Mouse (Mus musculus) brain, embryonic 18.5 days (tissue): ENCODE data around the gene Lipt2.

ENCODE experiments used
- DNase-seq: peaks from one replicate; pipeline ENCODE4 v3.0.0-alpha.2; 2012; ENCODE audit warnings: low read depth, low spot score

The Lipt2 gene

DNA sequence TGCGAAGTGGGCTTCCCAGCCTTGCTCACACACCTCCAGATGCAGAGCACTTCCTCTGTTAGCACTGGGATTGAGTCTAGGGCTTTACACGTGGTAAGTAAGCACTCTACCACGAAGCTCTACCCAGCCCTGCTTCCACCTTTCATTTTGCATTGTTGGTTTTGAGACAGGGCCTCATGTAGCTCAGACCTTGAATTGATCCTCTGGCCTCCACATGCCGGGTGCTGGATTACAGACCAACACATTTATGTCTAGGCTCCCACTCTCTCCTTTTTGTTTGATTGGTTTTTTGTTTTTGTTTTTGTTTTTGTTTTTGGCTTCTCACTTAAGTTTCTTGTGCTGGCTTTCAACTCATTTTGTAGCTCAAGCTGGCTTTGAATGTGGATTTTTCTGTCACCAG, 11.7 kb downstream of the Lipt2 start:
- no peak for DNase-seq

DNA sequence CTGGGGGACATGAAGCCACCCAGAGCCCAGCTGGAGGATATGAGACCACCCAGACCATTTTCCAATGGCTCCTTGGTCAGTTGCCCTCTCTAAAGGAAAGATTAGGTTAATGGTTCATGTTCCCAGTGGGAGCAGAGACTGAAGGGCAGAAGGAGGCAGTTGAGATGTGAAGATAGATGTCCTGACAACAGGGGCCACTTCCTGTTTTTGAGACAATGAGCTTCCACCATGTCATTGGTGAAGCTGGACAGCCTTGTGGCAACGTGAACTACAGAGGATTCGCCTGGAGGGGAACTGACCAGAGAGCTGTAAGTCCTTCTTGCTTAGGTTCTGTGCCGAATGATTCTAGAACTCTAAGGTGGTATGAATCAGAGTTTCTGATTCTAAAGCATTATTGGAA, 17.2 kb downstream of the Lipt2 start, which contains the start of gene Kcne3:
Gene Kcne3 (plus strand): TSS at position 234 of the 400 bp plus-strand sequence.
- DNase-seq: no peak

DNA sequence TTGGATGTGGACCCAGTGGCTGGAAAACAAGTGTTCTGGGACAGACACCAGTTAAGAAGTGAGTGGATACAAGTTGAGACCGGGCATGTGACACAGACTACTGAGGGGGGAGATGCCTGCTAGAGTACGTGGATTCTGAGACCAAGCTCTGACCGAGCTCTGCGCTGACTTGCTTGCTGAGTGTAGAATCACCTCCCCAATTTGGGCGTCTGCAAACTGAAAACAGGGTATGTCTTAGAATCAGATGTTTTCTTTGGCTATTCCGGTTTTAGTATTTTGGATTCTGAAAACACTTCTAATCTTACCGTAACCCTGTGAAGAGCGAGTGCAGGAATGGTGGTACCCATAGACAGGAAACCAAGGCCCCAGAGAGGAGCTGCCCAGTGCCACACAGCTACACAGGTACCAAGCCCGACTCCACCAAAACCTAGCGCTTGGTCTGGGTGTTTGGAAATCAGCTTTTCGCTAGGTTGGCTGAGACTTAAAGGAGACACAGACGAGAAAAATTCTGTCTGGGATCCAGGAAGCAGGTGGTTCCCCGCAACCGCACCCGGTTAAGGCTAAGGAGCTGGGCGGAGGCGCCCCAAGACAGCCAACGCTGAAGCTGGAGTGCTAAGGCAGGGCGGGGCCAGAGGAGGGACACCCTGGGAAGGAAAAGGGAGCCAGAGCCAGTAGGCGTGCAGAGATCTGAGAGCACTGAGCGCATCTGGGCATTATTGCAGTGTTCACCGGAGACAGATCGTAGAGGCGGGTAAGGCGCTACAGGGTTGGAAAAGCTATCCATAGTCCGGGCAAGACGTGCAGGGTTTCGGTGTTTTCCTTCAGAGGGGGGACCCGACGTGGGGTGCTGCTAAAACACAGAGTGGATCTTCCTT, 19.2 kb downstream of the Lipt2 start:
- DNase-seq: no peak

GRCm38 (mm10) chr7:100178891-100179233, 19.8 kb downstream of the Lipt2 start:
- DNase-seq: no peak

DNA sequence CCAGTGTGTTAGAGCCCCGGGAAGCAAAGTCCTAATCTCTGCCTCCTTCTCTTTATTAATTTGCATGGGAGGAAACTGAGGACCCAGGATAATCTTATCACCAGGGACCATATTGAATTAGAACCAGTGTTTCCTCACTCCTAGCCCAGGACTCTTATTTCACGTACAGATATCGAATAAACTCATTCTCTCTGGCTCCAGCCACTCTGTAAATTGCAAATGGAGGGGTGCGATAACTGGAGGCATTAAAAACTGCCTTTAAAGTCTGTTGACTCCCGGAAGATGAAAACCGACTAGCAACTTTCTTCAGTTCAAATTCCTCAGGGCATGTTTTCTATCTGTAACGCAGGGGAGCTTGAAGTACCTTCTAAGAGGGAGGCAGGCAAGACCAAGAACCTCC, 20.3 kb downstream of the Lipt2 start:
- DNase-seq: no peak

- no peak for DNase-seq
Measured at GRCm38 (mm10) chr7:100179836-100180407, 20.8 kb downstream of the Lipt2 start.

- no peak for DNase-seq
Measured at GRCm38 (mm10) chr7:100181176-100181575, 22.1 kb downstream of the Lipt2 start.

GRCm38 (mm10) chr7:100181614-100182013, 22.5 kb downstream of the Lipt2 start:
- no peak for DNase-seq

- DNase-seq: no peak
Measured at GRCm38 (mm10) chr7:100182388-100182787, 23.3 kb downstream of the Lipt2 start.

- DNase-seq: no peak
Measured at GRCm38 (mm10) chr7:100187601-100188000, 28.5 kb downstream of the Lipt2 start.

DNA sequence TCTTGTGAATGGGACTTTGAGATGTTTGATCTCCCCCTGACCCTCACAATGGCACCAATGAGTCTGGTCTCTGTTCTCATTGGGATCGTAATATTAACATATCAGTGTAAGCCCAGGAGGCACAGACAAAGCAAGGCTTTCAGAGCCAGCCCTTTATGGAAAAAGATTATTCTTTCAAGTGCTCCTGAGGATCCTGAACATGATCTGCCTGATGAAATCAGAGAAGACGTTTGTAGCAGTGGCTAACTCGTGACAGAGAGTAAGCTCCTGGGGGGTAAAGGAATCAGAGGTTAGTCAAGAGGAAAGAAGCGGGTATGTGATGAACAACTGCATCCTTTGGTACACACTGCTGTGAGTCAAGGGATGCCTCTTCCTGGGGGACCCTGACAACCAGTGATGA, 31.1 kb downstream of the Lipt2 start:
- no peak for DNase-seq

DNA sequence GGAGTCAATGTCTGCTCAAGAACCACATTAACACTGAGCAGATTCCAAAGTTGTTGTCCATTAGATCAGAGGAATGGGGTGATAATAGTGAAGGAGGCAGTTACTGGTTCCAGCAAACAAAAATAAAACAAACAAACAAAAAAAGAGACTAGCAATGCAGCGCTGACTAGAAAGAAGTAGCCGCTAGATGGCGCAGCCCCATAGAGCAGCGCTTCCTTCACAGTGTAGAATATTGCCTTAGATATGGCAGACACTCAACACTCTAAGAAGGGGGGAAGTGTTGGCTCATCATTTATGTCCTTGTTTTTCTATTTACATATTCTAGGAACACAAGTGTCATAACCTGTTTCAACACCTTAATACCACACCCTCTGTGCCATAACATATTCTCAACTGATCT, 31.7 kb downstream of the Lipt2 start:
- DNase-seq: no peak

DNA sequence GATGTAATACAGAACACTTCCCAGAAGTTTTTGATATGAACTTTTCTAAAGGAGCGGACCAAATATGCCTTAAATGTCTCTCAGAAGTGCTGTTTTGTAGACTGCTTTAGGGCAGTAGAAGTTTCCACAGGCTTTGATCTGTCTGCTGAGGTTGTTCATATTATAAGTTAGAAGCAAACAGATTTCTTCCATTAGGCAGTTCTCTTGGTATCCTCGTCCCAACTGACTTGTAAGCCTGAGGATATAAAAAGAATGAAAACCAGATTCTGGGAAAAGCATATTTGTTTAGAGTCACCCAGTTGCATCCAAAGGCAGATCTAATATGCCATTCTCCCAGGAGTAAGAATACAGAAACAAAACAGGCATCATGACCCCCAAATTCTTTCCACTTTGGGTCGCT, 42.1 kb downstream of the Lipt2 start:
- no peak for DNase-seq

GRCm38 (mm10) chr7:100203616-100204015, 44.5 kb downstream of the Lipt2 start:
- DNase-seq: no peak

GRCm38 (mm10) chr7:100204871-100205270, 45.8 kb downstream of the Lipt2 start:
- no peak for DNase-seq

GRCm38 (mm10) chr7:100206144-100206543, 47.1 kb downstream of the Lipt2 start:
- no peak for DNase-seq

GRCm38 (mm10) chr7:100207886-100208285, 48.8 kb downstream of the Lipt2 start:
- no peak for DNase-seq
